Mouse (Mus musculus): ENCODE data around the gene Acp4.

- no peak for TF ChIP-seq MAFK (IDR thresholded peaks at IDR 0.05; ENCODE audit: insufficient read depth, low read depth, low read length)
- TF ChIP-seq HCFC1 (IDR thresholded peaks at IDR 0.05; ENCODE audit: borderline replicate concordance, insufficient read depth, low read length): no peak
Measured at GRCm38 (mm10) chr7:44280959-44281358, 23.8 kb upstream of the Acp4 start.
